15 mouse cellular contexts compared by ENCODE assay signal in genomic region chr10:44462351-44462750, GRCm38 (mm10).
"Had no signal": no experiment of that assay in that cellular context is flagged by ENCODE, and none has a peak within 500 bp of the region (broad histone marks: within the 10 kb centered on the region; RNA-seq: fewer than 3 reads in every experiment).

No protein-coding gene starts in this region.

- DNase-seq: liver, embryonic 13.5 days; liver, postnatal 0 days; lung, embryonic 14.5 days; lung, postnatal 10 days; lung, postnatal 4 days; midbrain, embryonic 14.5 days; right cerebral cortex, adult 18-20 months; right cerebral cortex, postnatal 25 days; right cerebral cortex, postnatal 4 days; spleen, adult 18-20 months; thymus, postnatal 14 days had no signal

- H3K9me3 ChIP-seq: liver, embryonic 13.5 days; liver, embryonic 15.5 days; midbrain, embryonic 10.5 days; midbrain, embryonic 12.5 days; neural tube, embryonic 12.5 days had no signal

- H3K4me3 ChIP-seq: liver, embryonic 13.5 days; liver, embryonic 15.5 days; midbrain, embryonic 10.5 days; midbrain, embryonic 12.5 days; neural tube, embryonic 12.5 days had no signal

- H3K27ac ChIP-seq: liver, embryonic 13.5 days; liver, embryonic 15.5 days; midbrain, embryonic 10.5 days; midbrain, embryonic 12.5 days; neural tube, embryonic 12.5 days had no signal

- H3K36me3 ChIP-seq: liver, embryonic 13.5 days; liver, embryonic 15.5 days; midbrain, embryonic 10.5 days; midbrain, embryonic 12.5 days; neural tube, embryonic 12.5 days had no signal
